Mouse (Mus musculus) hindbrain, embryonic 16.5 days (tissue): Measurements from ENCODE around the gene Mest. TPM values are rescaled to one million over a fixed set of nuclear protein-coding genes. Genes with fewer than 3 reads are reported as not detected.

ENCODE experiments used
- ATAC-seq: fragments of 200-750 bp; cut with Nextera tagmentation; 2 replicates; pipeline ENCODE4 v1.8.0; 2017; ENCODE audit warnings: moderate TSS enrichment, moderate library complexity
- H3K27ac ChIP-seq: fragments of 300-500 bp; sonication (generic); 2 replicates; pipeline ENCODE4 v1.5.1; 2014; ENCODE audit warnings: low read depth, mild to moderate bottlenecking, control low read depth, low read length, moderate library complexity
- H3K27me3 ChIP-seq: fragments of 300-500 bp; sonication (generic); replicated peaks from 2 replicates; pipeline ENCODE4 v1.6.1; 2014; ENCODE audit warnings: low read length; ENCODE audit not compliant: control insufficient read depth, insufficient read depth
- H3K36me3 ChIP-seq: fragments of 300-500 bp; sonication (generic); 2 replicates; pipeline ENCODE4 v1.6.1; 2014; ENCODE audit warnings: mild to moderate bottlenecking, low read length, moderate library complexity, mixed read lengths; ENCODE audit not compliant: control insufficient read depth, insufficient read depth
- H3K4me1 ChIP-seq: fragments of 300-500 bp; sonication (generic); 2 replicates; pipeline ENCODE4 v1.6.1; 2014; ENCODE audit warnings: low read depth, low read length; ENCODE audit not compliant: control insufficient read depth, insufficient read depth
- H3K4me2 ChIP-seq: fragments of 300-500 bp; sonication (generic); 2 replicates; pipeline ENCODE4 v1.6.1; 2014; ENCODE audit warnings: mild to moderate bottlenecking, low read length, control low read depth, moderate library complexity
- H3K4me3 ChIP-seq: fragments of 300-500 bp; sonication (generic); 2 replicates; pipeline ENCODE4 v1.5.1; 2014; ENCODE audit warnings: mild to moderate bottlenecking, low read length, control low read depth, moderate library complexity
- H3K9ac ChIP-seq: fragments of 300-500 bp; sonication (generic); 2 replicates; pipeline ENCODE4 v1.6.1; 2014; ENCODE audit warnings: low read depth, mild to moderate bottlenecking, control low read depth, low read length, moderate library complexity
- H3K9me3 ChIP-seq: fragments of 300-500 bp; sonication (generic); 2 replicates; pipeline ENCODE4 v1.6.1; 2014; ENCODE audit warnings: mild to moderate bottlenecking, low read length, moderate library complexity; ENCODE audit not compliant: control insufficient read depth
- WGBS: fragments of 180-500 bp; shearing (Covaris S2); extraction: QIAGEN DNeasy Blood & Tissue Kit; methylation state at CpG from one replicate; pipeline ENCODE4 v1.1.7; 2014; 5-methylcytosine and 5-hydroxymethylcytosine counted together
- microRNA counts: library from miRNA; unstranded; fragments of <30 nt; microRNA quantifications from one replicate; lab custom pipeline; 2016
- microRNA-seq: library from miRNA; unstranded; fragments of <30 nt; microRNA quantifications from one replicate; pipeline ENCODE4, GENCODE M21; 2017
- polyA plus RNA-seq: library from polyadenylated mRNA; unstranded; fragments of >200 nt; fragmentation: Nextera tagmentation; extraction: Ambion mirVana; gene quantifications from 2 replicates; pipeline ENCODE4 v1.2.1, GENCODE M21; 2015

The Mest gene
- polyA plus RNA-seq, 1 experiment from 2014 or later: 303 TPM

GRCm38 (mm10) chr6:30747631-30748357 is 24.4 kb downstream of the Mest start:
- H3K9ac ChIP-seq: no peak overlapping the region
- H3K9me3 ChIP-seq: no peaks in the 10 kb centered on the region
- WGBS: 69% methylated on average over 7 of the region's 7 CpGs
- no peak overlapping the region for H3K4me2 ChIP-seq
- H3K4me3 ChIP-seq: no peak overlapping the region
- H3K36me3 ChIP-seq: peaks cover 45% of the 10 kb centered on the region
- H3K27ac ChIP-seq: no peak overlapping the region
- ATAC-seq: no peak
- no peaks in the 10 kb centered on the region for H3K27me3 ChIP-seq
- H3K4me1 ChIP-seq: no peaks in the 10 kb centered on the region

GRCm38 (mm10) chr6:30748358-30748910 is 25.1 kb downstream of the Mest start:
- 85% methylated on average over 6 of the region's 6 CpGs for WGBS
- no peak overlapping the region for H3K9ac ChIP-seq
- no peaks in the 10 kb centered on the region for H3K27me3 ChIP-seq
- H3K4me3 ChIP-seq: no peak overlapping the region
- no peak overlapping the region for H3K27ac ChIP-seq
- no peaks in the 10 kb centered on the region for H3K4me1 ChIP-seq
- peaks cover 38% of the 10 kb centered on the region for H3K36me3 ChIP-seq
- no peak for ATAC-seq
- H3K9me3 ChIP-seq: no peaks in the 10 kb centered on the region
- no peak overlapping the region for H3K4me2 ChIP-seq

GRCm38 (mm10) chr6:30749042-30749689 is 25.8 kb downstream of the Mest start:
- H3K9ac ChIP-seq: no peak overlapping the region
- 58% methylated on average over 2 of the region's 2 CpGs for WGBS
- no peaks in the 10 kb centered on the region for H3K4me1 ChIP-seq
- no peak for ATAC-seq
- H3K9me3 ChIP-seq: no peaks in the 10 kb centered on the region
- H3K4me3 ChIP-seq: no peak overlapping the region
- H3K27me3 ChIP-seq: no peaks in the 10 kb centered on the region
- H3K4me2 ChIP-seq: no peak overlapping the region
- H3K27ac ChIP-seq: no peak overlapping the region
- H3K36me3 ChIP-seq: peaks cover 33% of the 10 kb centered on the region

- no peak for ATAC-seq
- WGBS: 85% methylated on average over 1 of the region's 1 CpGs
- Histone ChIP-seq H3K4me2 (no peak overlapping the region), H3K9me3 (no peaks in the 10 kb centered on the region), H3K27me3 (no peaks in the 10 kb centered on the region), H3K9ac (no peak overlapping the region), H3K4me3 (no peak overlapping the region), H3K4me1 (no peaks in the 10 kb centered on the region), H3K27ac (no peak overlapping the region), H3K36me3 (peaks cover 31% of the 10 kb centered on the region)
Measured at GRCm38 (mm10) chr6:30749892-30750291, 26.5 kb downstream of the Mest start.

GRCm38 (mm10) chr6:30750482-30750881 is 27.1 kb downstream of the Mest start:
- H3K4me1 ChIP-seq: no peaks in the 10 kb centered on the region
- H3K27ac ChIP-seq: no peak overlapping the region
- no peak overlapping the region for H3K4me2 ChIP-seq
- 82% methylated on average over 6 of the region's 6 CpGs for WGBS
- H3K9ac ChIP-seq: no peak overlapping the region
- ATAC-seq: no peak
- H3K9me3 ChIP-seq: no peaks in the 10 kb centered on the region
- no peak overlapping the region for H3K4me3 ChIP-seq
- H3K27me3 ChIP-seq: no peaks in the 10 kb centered on the region
- H3K36me3 ChIP-seq: peaks cover 25% of the 10 kb centered on the region

- no peak for ATAC-seq
- Histone ChIP-seq H3K27me3 (no peaks in the 10 kb centered on the region), H3K4me2 (no peak overlapping the region), H3K9ac (no peak overlapping the region), H3K27ac (no peak overlapping the region), H3K4me3 (no peak overlapping the region), H3K36me3 (peaks cover 24% of the 10 kb centered on the region), H3K4me1 (no peaks in the 10 kb centered on the region), H3K9me3 (no peaks in the 10 kb centered on the region)
- WGBS: 86% methylated on average over 2 of the region's 2 CpGs
Measured at GRCm38 (mm10) chr6:30751209-30751608, 27.9 kb downstream of the Mest start.

MicroRNAs encoded within 50 kb of the gene (microRNA counts, 519-probe panel; counts per million panel counts)
- microRNA mmu-miR-335-3p (lab: Ali Mortazavi, UCI) (2,350 counts per million, percentile 56 among the panel's probes with 10 or more counts), microRNA mmu-miR-335-5p (lab: Ali Mortazavi, UCI) (3,808 counts per million, percentile 95 among the panel's probes with 10 or more counts)

Small RNA genes within 50 kb of the gene (microRNA-seq; reads per million reads assigned to microRNA genes)
- 39,342 reads per million, percentile 99 among the genes with 10 or more reads in this experiment for gene Mir335

Other genes starting within 250 kb of the Mest start
- gene Tmem209, start 213.8 kb upstream of the Mest start, polyA plus RNA-seq: 25.6 and 31.4 TPM in 2 replicates
- 0.15 and 0.19 TPM in 2 replicates for gene Ssmem1, start 213.7 kb upstream of the Mest start, polyA plus RNA-seq
- 7.6 and 9.7 TPM in 2 replicates for gene Cpa2, start 182.0 kb upstream of the Mest start, polyA plus RNA-seq
- 0.84 and 0.85 TPM in 2 replicates for gene Cpa4, start 155.2 kb upstream of the Mest start, polyA plus RNA-seq
- 0.09 and 0.12 TPM in 2 replicates for gene Cpa5, start 112.5 kb upstream of the Mest start, polyA plus RNA-seq
- 0.85 and 0.90 TPM in 2 replicates for gene Cpa1, start 84.3 kb upstream of the Mest start, polyA plus RNA-seq
- gene Cep41, start 29.8 kb upstream of the Mest start, polyA plus RNA-seq: 10.4 and 14.1 TPM in 2 replicates
- 25.2 and 26.1 TPM in 2 replicates for gene Copg2, start 173.2 kb downstream of the Mest start, polyA plus RNA-seq
- gene Tsga13, start 192.0 kb downstream of the Mest start, polyA plus RNA-seq: 0.14 and 0.36 TPM in 2 replicates
- gene Klf14, start 235.5 kb downstream of the Mest start, polyA plus RNA-seq: 0.33 and 0.40 TPM in 2 replicates